Mouse (Mus musculus) forebrain, embryonic 10.5 days (tissue): ENCODE measurements around the gene Zxdc. TPM values are rescaled to one million over a fixed set of nuclear protein-coding genes. Genes with fewer than 3 reads are reported as not detected.
A peak's percentile ranks its signal among the peaks of the same experiment; 100 is the strongest.

Experiments
- DNase-seq: peaks from one replicate; pipeline ENCODE4 v3.0.0-alpha.2; 2017; ENCODE audit warnings: low spot score; ENCODE audit errors: extremely low spot score
- H3K27ac ChIP-seq: fragments of 300-500 bp; sonication (generic); 2 replicates; pipeline ENCODE4 v1.5.1; 2016; ENCODE audit warnings: mild to moderate bottlenecking
- H3K27me3 ChIP-seq: fragments of 300-500 bp; sonication (generic); 2 replicates; pipeline ENCODE4 v1.6.1; 2016; ENCODE audit warnings: mild to moderate bottlenecking; ENCODE audit not compliant: poor library complexity, severe bottlenecking
- H3K36me3 ChIP-seq: fragments of 300-500 bp; sonication (generic); replicated peaks from 2 replicates; pipeline ENCODE4 v1.6.1; 2016; ENCODE audit warnings: mild to moderate bottlenecking, moderate library complexity
- H3K4me1 ChIP-seq: fragments of 300-500 bp; sonication (generic); 2 replicates; pipeline ENCODE4 v1.6.1; 2016
- H3K4me3 ChIP-seq: fragments of 300-500 bp; sonication (generic); 2 replicates; pipeline ENCODE4 v1.5.1; 2016; ENCODE audit warnings: mild to moderate bottlenecking, moderate library complexity
- H3K9me3 ChIP-seq: fragments of 300-500 bp; sonication (generic); 2 replicates; pipeline ENCODE4 v1.6.1; 2016; ENCODE audit warnings: mild to moderate bottlenecking, moderate library complexity
- WGBS: fragments of 180-500 bp; shearing (Covaris S2); methylation state at CpG from one replicate; pipeline ENCODE4 v1.1.7; 2016; 5-methylcytosine and 5-hydroxymethylcytosine counted together
- polyA plus RNA-seq: library from polyadenylated mRNA; unstranded; fragments of >200 nt; fragmentation: Nextera tagmentation; extraction: Ambion mirVana; gene quantifications from 2 replicates; pipeline ENCODE4 v1.2.1, GENCODE M21; 2016

The Zxdc gene
- polyA plus RNA-seq, 1 experiment from 2014 or later, result 6.3 TPM

DNA sequence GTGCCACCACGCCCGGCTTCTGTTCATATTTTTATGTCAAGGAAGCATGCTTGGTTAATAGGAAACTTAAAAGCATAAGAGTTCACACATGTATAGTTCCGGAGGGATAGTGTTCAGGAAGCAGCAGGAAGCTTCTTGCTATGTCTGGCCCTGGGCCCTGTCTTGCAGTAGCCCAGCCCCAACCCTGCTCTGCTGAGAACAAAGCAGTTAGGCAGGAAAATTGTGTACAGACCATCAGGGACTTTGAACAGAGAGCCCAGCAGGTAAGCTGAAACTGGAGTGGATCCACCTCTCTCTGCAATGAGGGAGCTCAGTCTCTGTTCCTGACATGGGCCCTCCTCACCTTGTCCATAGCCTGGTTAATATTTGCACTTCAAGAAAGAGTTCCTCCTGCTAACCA is 28.0 kb downstream of the Zxdc start:
- DNase-seq, result no peak
- Histone ChIP-seq H3K4me3 (no peak overlapping the region), H3K27ac (no peak overlapping the region), H3K27me3 (no peaks in the 10 kb centered on the region), H3K9me3 (no peaks in the 10 kb centered on the region), H3K4me1 (no peaks in the 10 kb centered on the region), H3K36me3 (peaks cover 26% of the 10 kb centered on the region)
- 89% methylated on average over 3 of the region's 3 CpGs for WGBS

- no peak overlapping the region for H3K4me3 ChIP-seq
Observed at GRCm38 (mm10) chr6:90408632-90409031, 39.3 kb downstream of the Zxdc start.

GRCm38 (mm10) chr6:90410972-90411371 is 41.7 kb downstream of the Zxdc start:
- no peaks in the 10 kb centered on the region for H3K36me3 ChIP-seq
- no peaks in the 10 kb centered on the region for H3K4me1 ChIP-seq
- no peak for DNase-seq
- no peak overlapping the region for H3K27ac ChIP-seq
- H3K4me3 ChIP-seq, result no peak overlapping the region
- H3K9me3 ChIP-seq, result no peaks in the 10 kb centered on the region
- WGBS, result 87% methylated on average over 1 of the region's 1 CpGs
- H3K27me3 ChIP-seq, result no peaks in the 10 kb centered on the region

More at GRCm38 (mm10) chr6:90408632-90409031, 39.3 kb downstream of the Zxdc start:
- Histone ChIP-seq H3K4me1 (no peaks in the 10 kb centered on the region), H3K36me3 (peaks cover 6% of the 10 kb centered on the region; the same call in 1 of the 2 replicates), H3K27me3 (no peaks in the 10 kb centered on the region), H3K27ac (no peak overlapping the region), H3K9me3 (no peaks in the 10 kb centered on the region)
- no peak for DNase-seq

GRCm38 (mm10) chr6:90411926-90412325 is 42.6 kb downstream of the Zxdc start:
- Histone ChIP-seq H3K4me3 (no peak overlapping the region), H3K9me3 (no peaks in the 10 kb centered on the region), H3K27ac (no peak overlapping the region), H3K4me1 (no peaks in the 10 kb centered on the region), H3K27me3 (no peaks in the 10 kb centered on the region), H3K36me3 (no peaks in the 10 kb centered on the region)
- DNase-seq, result no peak
- WGBS, result 81% methylated on average over 7 of the region's 7 CpGs

DNA sequence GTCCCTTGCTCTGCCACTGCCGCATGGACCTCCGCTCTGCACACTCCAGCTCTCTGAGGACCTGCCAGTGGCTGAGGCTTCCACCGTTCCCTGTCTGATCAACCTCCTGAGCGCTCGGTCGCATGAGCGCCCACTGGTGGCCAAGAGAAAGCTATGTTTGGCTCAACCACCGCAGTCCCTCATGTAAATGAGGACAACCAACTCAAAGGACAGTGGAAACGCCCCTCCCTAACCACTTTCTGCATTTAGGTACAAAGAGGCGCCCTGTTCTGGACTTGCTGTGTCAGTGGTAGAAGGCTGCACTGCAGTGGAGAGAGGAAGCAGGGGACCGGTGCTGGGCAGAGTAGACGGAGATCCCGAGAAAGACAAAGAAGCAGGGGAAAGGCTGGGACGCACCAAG is 53.3 kb downstream of the Zxdc start:
- peak overlapping the region; percentile 64; the same call in 1 of the 2 replicates for H3K27ac ChIP-seq
- DNase-seq, result peak; percentile 85
- peak overlapping the region; percentile 42 for H3K4me3 ChIP-seq
- 5% methylated on average over 14 of the region's 14 CpGs for WGBS
- no peaks in the 10 kb centered on the region for H3K9me3 ChIP-seq
- no peaks in the 10 kb centered on the region for H3K36me3 ChIP-seq
- H3K27me3 ChIP-seq, result peaks cover 36% of the 10 kb centered on the region
- peaks cover 14% of the 10 kb centered on the region for H3K4me1 ChIP-seq

- 89% methylated on average over 3 of the region's 3 CpGs for WGBS
- DNase-seq, result no peak
- H3K27ac ChIP-seq, result no peak overlapping the region
- H3K27me3 ChIP-seq, result peaks cover 42% of the 10 kb centered on the region
- H3K4me3 ChIP-seq, result no peak overlapping the region
- no peaks in the 10 kb centered on the region for H3K9me3 ChIP-seq
- peaks cover 29% of the 10 kb centered on the region for H3K4me1 ChIP-seq
- no peaks in the 10 kb centered on the region for H3K36me3 ChIP-seq
Observed at GRCm38 (mm10) chr6:90425361-90425760, 56.1 kb downstream of the Zxdc start.

DNA sequence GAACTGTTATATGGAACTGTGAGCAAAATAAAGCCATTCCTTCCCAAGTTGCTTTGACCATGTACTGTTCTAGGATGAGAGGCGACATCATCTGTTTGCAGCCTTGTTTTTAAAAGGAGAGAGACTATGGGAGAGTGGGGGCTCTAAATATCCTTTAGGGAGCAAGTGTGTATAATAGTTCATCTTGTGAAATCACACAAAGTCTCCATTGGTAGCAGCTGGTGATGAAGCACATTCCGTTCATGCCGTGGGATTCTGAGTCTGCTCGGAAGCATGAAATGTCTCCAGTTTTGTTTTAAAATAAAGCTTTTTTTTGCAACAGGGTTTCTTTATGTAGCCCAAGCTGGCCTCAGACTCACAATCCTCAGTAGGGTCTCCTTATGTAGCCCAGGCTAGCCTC is 56.7 kb downstream of the Zxdc start:
- Histone ChIP-seq H3K4me1 (peaks cover 29% of the 10 kb centered on the region), H3K27me3 (peaks cover 42% of the 10 kb centered on the region), H3K27ac (no peak overlapping the region), H3K4me3 (no peak overlapping the region), H3K9me3 (no peaks in the 10 kb centered on the region), H3K36me3 (no peaks in the 10 kb centered on the region)
- no peak for DNase-seq
- 85% methylated on average over 4 of the region's 4 CpGs for WGBS

DNA sequence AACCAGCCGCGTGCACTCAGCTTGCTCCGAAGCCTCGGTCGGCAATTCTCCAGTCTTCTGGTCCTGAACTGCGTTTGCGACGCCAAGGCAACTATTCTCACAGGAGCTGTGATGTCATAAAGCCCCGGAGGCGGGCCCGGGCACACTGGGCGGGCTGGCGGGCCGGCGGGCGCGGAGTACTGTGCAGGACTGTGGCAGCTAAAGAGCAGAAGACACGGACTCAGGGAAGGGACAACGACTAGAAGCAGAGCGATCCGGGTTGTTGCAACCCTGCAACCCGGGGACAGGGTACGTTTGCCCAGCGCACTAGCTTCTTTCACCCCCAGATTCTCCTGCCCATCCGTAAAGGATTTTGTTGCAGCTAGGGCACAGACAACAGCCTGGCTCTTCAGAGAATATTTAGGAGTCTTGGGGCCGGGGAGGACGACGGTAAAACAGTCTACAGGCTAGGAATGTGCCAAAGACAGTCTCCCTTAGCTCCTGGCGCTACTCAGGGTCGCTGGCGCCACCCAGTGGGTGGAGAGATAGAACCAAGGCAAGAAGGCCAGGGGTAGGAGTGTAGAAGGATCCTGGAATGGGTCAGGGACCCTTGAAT is 59.2 kb downstream of the Zxdc start, which contains the start of gene Cfap100:
TSS of gene Cfap100 (minus strand) at position 418 of the 595 bp plus-strand sequence.
- under 1% methylated on average over 31 of the region's 31 CpGs for WGBS
- H3K27ac ChIP-seq, result peak within 1 kb of the TSS; percentile 80
- peaks cover 35% of the 10 kb centered on the region for H3K27me3 ChIP-seq
- peak; percentile 79 for DNase-seq
- peaks cover 19% of the 10 kb centered on the region for H3K4me1 ChIP-seq
- peak within 1 kb of the TSS; percentile 59 for H3K4me3 ChIP-seq
- no peaks in the 10 kb centered on the region for H3K36me3 ChIP-seq
- no peaks in the 10 kb centered on the region for H3K9me3 ChIP-seq

DNA sequence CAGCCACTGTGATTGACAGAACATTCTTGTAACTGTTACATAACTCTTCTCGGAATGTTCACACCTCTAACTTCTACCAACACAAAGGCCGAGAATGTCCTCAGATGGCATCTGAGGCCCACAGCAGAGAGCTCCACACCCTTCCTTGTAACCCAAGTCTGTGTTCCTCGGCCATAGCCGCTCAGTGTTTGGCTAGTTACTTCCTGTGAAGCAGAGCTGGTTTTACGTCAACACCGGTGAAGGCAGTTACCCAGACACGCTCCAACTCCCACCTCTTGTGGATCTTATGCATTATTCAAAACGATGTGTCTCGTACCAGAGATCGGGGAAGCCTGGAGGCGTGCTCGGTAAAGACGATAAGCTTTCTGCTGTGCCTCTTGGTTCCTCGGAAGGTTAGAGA is 60.6 kb downstream of the Zxdc start:
- Histone ChIP-seq H3K27me3 (peaks cover 25% of the 10 kb centered on the region), H3K36me3 (no peaks in the 10 kb centered on the region), H3K27ac (no peak overlapping the region), H3K4me3 (no peak overlapping the region), H3K4me1 (peaks cover 17% of the 10 kb centered on the region), H3K9me3 (no peaks in the 10 kb centered on the region)
- DNase-seq, result no peak
- 88% methylated on average over 14 of the region's 14 CpGs for WGBS

DNA sequence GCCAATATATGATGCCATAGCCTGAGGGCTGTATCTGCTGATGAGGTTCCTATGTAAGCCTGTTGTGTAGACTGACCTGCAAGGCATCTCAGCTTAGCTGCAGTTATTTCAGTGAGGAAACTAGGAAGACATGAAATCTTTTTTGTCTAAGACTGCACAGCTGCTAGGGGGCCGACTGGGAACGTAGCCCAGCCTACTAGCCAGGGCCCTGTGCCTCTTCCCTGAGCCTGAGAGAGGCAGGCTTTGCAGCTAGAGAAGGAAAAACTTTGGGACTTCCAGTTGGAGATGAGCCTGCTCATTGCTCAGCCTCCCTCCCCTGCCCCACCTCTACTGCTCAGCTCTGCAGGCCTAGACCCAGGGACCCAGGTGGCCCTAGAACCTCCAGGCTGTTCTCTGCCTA is 62.2 kb downstream of the Zxdc start:
- Histone ChIP-seq H3K4me3 (no peak overlapping the region), H3K27ac (no peak overlapping the region), H3K27me3 (peaks cover 17% of the 10 kb centered on the region), H3K9me3 (no peaks in the 10 kb centered on the region), H3K36me3 (no peaks in the 10 kb centered on the region), H3K4me1 (peaks cover 20% of the 10 kb centered on the region)
- 74% methylated on average over 2 of the region's 2 CpGs for WGBS
- DNase-seq, result no peak

GRCm38 (mm10) chr6:90434687-90435086 is 65.4 kb downstream of the Zxdc start:
- 70% methylated on average over 3 of the region's 3 CpGs for WGBS
- peaks cover 4% of the 10 kb centered on the region for H3K4me1 ChIP-seq
- H3K27me3 ChIP-seq, result no peaks in the 10 kb centered on the region
- no peaks in the 10 kb centered on the region for H3K36me3 ChIP-seq
- no peak overlapping the region for H3K27ac ChIP-seq
- no peak for DNase-seq
- peaks cover 4% of the 10 kb centered on the region; the same call in 1 of the 2 replicates for H3K9me3 ChIP-seq
- no peak overlapping the region for H3K4me3 ChIP-seq

DNA sequence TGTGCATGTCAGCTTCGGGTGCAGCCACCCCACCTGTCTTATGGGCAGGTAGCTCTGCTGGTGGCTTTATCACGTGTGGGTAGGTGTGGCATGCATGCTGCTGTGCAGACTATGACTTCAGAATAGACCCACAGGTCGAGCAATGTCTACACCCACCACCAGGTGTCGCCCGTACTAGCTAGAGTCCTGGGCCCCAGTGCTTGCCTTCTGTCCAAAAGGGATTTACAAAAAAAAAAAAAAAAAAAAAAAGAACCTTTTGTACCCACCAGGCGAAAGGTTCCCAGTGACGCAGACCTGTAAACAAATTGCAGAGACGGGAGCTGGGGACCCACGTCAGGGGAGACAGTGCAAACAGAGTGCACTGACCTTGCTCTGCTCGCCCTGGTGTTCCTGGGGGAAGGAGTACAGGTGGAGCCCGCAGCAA is 65.9 kb downstream of the Zxdc start:
- DNase-seq, result peak; percentile 73
- Histone ChIP-seq H3K27ac (no peak overlapping the region), H3K9me3 (peaks cover 4% of the 10 kb centered on the region; the same call in 1 of the 2 replicates), H3K27me3 (no peaks in the 10 kb centered on the region), H3K4me3 (no peak overlapping the region), H3K4me1 (peaks cover 4% of the 10 kb centered on the region), H3K36me3 (no peaks in the 10 kb centered on the region)
- WGBS, result 15% methylated on average over 11 of the region's 11 CpGs

DNA sequence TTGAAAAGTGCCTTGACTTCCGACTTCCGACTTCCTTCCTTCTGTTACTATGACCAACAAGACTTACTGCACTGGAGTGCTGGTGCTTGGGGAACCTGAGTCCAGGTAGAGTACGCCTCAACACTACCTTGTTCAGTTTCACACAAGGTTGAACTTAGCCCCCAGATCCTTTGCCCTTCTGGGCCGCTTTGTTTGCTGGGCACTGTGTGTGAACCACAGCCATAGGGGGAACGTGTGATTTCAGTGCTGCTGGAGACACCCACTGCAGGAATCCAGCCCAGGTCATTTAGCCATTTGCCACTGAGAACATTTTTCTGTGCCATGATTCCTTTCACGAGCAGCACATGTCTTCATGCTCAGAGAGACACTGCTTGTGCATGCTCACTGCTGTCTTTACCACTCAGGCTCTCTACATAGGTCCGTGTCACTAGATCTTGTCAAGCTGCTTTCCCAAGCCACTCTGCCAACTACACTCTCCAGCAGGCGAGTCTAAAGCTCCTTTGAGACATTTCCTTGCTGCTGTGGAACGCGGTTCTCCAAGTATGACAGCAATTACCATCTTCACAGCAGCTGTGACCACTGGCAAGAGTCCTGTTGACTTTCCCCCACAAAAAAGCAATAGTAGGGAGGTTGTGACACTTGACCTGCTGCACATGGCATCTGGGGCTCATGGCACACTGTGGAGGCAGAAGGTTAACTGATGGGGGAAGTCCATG is 67.1 kb downstream of the Zxdc start:
- Histone ChIP-seq H3K4me1 (peaks cover 4% of the 10 kb centered on the region), H3K27ac (no peak overlapping the region), H3K4me3 (no peak overlapping the region), H3K27me3 (no peaks in the 10 kb centered on the region), H3K36me3 (no peaks in the 10 kb centered on the region), H3K9me3 (peaks cover 4% of the 10 kb centered on the region; the same call in 1 of the 2 replicates)
- WGBS, result 88% methylated on average over 10 of the region's 10 CpGs
- no peak for DNase-seq
